Mouse (Mus musculus) kidney, embryonic 14.5 days (tissue): ENCODE data around the gene Krcc1. TPM values are rescaled to one million over a fixed set of nuclear protein-coding genes. Genes with fewer than 3 reads are reported as not detected.

Experiments used
- ATAC-seq: fragments of 200-750 bp; cut with Nextera tagmentation; 2 replicates; pipeline ENCODE4 v1.8.0; 2017; ENCODE audit warnings: moderate number of reproducible peaks, mild to moderate bottlenecking, moderate TSS enrichment, moderate library complexity; ENCODE audit not compliant: low FRiP score, low TSS enrichment
- H3K27ac ChIP-seq: fragments of 300-500 bp; sonication (generic); 2 replicates; pipeline ENCODE4 v1.5.1; 2014; ENCODE audit warnings: low read depth, mild to moderate bottlenecking, low read length, moderate library complexity, mixed read lengths
- H3K27me3 ChIP-seq: fragments of 300-500 bp; sonication (generic); 2 replicates; pipeline ENCODE4 v1.6.1; 2014; ENCODE audit warnings: mild to moderate bottlenecking, low read length; ENCODE audit not compliant: control insufficient read depth, insufficient read depth
- H3K36me3 ChIP-seq: fragments of 300-500 bp; sonication (generic); 2 replicates; pipeline ENCODE4 v1.6.1; 2014; ENCODE audit warnings: low read length, mixed read lengths; ENCODE audit not compliant: control insufficient read depth, insufficient read depth
- H3K4me1 ChIP-seq: fragments of 300-500 bp; sonication (generic); 2 replicates; pipeline ENCODE4 v1.6.1; 2014; ENCODE audit warnings: low read length, mixed read lengths; ENCODE audit not compliant: control insufficient read depth, insufficient read depth
- H3K4me2 ChIP-seq: fragments of 300-500 bp; sonication (generic); replicated peaks from 2 replicates; pipeline ENCODE4 v1.6.1; 2014; ENCODE audit warnings: low read depth, mild to moderate bottlenecking, low read length
- H3K4me3 ChIP-seq: fragments of 300-500 bp; sonication (generic); 2 replicates; pipeline ENCODE4 v1.5.1; 2014; ENCODE audit warnings: mild to moderate bottlenecking, low read length
- H3K9ac ChIP-seq: fragments of 300-500 bp; sonication (generic); 2 replicates; pipeline ENCODE4 v1.6.1; 2014; ENCODE audit warnings: low read depth, mild to moderate bottlenecking, low read length, moderate library complexity
- H3K9me3 ChIP-seq: fragments of 300-500 bp; sonication (generic); 2 replicates; pipeline ENCODE4 v1.6.1; 2016; ENCODE audit warnings: low read length; ENCODE audit not compliant: control insufficient read depth
- WGBS: fragments of 180-500 bp; shearing (Covaris S2); extraction: QIAGEN DNeasy Blood & Tissue Kit; methylation state at CpG from one replicate; pipeline ENCODE4 v1.1.7; 2014; 5-methylcytosine and 5-hydroxymethylcytosine counted together
- polyA plus RNA-seq: library from polyadenylated mRNA; unstranded; fragments of >200 nt; fragmentation: Nextera tagmentation; extraction: Ambion mirVana; gene quantifications from 2 replicates; pipeline ENCODE4 v1.2.1, GENCODE M21; 2014

Krcc1 gene
- polyA plus RNA-seq = 52.2 and 53.3 TPM in 2 replicates

DNA sequence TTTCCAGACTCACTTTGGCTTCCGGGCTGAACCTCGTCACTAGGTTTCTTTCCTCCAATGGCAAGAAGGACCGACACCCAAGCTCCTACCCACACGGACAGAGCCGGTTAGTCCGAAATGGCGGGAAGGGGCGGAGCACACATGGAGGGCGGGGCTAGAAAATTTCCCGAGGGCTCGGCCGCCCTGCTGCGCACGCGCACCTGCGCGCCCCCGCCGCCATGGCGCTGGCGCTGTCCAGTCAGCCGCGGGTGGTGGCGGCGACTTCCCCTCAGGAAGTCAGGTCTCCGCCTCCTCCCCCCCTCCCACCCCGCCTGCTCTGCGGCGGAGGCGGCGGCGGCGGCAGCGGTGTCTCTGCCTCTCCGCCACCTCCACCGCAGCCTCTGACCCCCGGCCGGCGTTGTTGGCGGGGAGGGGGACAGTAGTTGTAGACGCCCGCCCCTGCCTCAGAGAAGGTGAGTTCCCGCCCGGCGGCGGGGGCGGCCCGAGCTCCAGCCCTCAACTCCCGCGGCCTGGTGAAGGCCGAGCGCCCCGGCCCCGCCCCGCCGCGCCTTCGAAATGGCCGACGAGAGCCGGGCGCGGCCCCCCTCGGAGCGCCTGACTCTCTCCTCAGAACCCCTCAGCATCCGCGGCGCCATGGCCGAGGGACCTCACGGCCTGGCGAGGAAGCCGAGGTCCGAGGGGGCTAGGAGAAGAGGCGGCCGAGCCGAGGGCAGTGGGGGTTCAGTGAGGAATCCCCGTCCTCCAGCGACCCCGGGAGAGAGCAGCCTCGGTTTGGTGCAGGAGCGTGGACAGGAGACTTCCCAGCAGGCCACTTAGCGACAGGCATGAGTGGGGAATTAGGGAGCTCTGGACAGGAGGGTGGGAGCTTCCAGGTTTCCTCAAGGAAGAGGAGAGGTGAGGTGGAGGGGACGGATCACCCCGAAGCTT is at the start of gene Krcc1:
TSS of gene Krcc1 (plus strand) at position 289 of the 927 bp plus-strand sequence.
- WGBS = under 1% methylated on average over 77 of the region's 84 CpGs

DNA sequence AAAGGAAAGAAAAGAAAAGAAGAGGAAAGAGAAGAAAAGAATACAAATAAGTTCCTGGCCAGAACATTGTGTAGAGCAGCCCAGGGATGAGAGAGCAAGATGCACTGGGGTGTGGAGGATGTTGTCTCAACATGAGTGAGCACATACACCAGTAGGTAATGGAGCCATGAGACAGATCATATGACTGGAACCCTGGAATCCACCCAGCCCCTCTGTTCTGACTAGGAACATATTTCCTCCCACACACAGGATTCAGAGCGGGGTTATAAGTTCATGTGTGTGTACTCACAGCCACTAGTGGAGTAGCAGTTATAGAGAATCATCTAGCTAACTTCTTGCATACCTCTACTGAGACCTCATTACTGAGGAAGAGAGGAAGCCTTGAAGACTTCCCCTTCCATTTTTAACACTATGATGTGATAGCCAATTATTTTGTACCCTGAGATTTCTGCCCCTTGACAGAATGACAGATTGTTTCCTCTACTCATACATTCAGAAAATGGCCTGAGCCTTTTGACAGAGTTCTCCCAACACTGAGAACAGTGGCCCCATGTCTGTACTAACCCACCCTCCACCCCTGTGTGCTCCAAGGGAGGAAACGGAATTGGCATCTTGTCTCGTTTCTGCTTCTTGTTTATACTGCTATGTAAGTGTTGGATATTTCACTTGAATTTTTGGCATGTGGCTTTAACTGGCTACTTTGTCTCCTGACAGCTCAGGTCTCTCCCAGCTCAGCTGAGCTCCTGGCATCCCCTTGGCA is 47.1 kb upstream of the Krcc1 start:
- Histone ChIP-seq H3K27me3 (no peaks in the 10 kb centered on the region), H3K9ac (no peak overlapping the region), H3K36me3 (no peaks in the 10 kb centered on the region), H3K9me3 (no peaks in the 10 kb centered on the region), H3K4me1 (no peaks in the 10 kb centered on the region; the same call in 1 of the 2 replicates), H3K27ac (no peak overlapping the region), H3K4me2 (no peak overlapping the region), H3K4me3 (no peak overlapping the region)
- peak; percentile 62; the same call in 1 of the 2 replicates for ATAC-seq
- 57% methylated on average over 3 of the region's 3 CpGs for WGBS

More for the DNA sequence above, at the start of gene Krcc1:
- peak within 1 kb of the TSS; percentile 57 for H3K4me2 ChIP-seq
- no peaks in the 10 kb centered on the region for H3K9me3 ChIP-seq
- H3K27ac ChIP-seq = peak within 1 kb of the TSS; percentile 97
- H3K27me3 ChIP-seq = no peaks in the 10 kb centered on the region
- peaks cover 10% of the 10 kb centered on the region for H3K4me1 ChIP-seq
- H3K9ac ChIP-seq = peak within 1 kb of the TSS; percentile 97
- peak within 1 kb of the TSS; percentile 92 for H3K4me3 ChIP-seq
- H3K36me3 ChIP-seq = no peaks in the 10 kb centered on the region
- ATAC-seq = peak; percentile 95

DNA sequence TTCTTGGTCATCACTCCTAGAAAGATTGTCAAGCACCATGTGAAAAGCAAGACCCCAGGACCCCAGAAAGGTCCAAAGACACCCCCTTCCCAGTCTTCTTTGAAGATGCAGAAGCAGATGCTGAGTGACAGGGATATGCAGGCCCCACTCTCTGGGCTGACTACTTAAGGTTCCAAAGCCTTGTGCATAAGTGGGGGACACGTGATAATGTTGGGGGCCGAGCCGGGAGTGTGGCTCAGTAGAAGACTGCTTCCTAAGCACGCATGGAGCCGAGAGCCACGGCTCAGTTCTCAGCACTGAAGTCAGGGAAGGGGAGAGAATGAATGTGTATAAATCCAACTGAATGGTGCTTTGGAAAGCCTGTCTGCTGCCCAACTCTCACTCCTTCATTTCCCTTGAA is 44.9 kb upstream of the Krcc1 start:
- H3K36me3 ChIP-seq = no peaks in the 10 kb centered on the region
- no peak overlapping the region for H3K27ac ChIP-seq
- no peak for ATAC-seq
- no peak overlapping the region for H3K4me3 ChIP-seq
- H3K27me3 ChIP-seq = no peaks in the 10 kb centered on the region
- 54% methylated on average over 6 of the region's 6 CpGs for WGBS
- no peak overlapping the region for H3K4me2 ChIP-seq
- no peaks in the 10 kb centered on the region for H3K9me3 ChIP-seq
- no peak overlapping the region for H3K9ac ChIP-seq
- H3K4me1 ChIP-seq = no peaks in the 10 kb centered on the region; the same call in 1 of the 2 replicates

DNA sequence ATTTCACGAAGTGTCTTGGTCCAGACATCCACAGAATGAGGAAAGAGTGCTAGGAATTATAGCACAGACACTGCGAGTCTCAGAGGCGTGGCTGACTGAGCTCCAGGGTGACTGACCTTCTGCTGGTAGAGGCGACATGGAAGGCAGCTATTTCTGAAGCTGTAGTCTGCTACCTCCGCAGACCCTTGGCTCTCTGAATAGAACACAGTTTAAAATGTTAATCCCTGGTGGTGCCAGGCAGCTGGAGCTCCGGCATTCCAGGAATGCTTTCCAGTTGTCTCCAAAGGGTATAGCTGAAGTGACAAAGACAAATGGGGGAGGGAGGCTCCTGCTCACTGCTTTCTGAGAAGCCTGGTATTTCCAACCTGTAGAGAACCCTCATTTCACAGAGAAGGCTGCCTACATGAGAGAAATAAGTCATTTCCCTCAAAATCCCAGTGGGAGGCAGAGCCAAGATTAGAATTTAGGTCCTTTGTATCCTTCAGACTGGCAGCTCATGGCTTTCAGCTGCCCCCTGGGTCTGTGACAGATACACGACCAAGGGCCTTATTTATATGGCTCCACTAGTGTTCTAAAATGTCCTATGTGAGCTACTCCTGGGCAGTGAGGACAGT is 44.2 kb upstream of the Krcc1 start:
- Histone ChIP-seq H3K27ac (no peak overlapping the region), H3K4me3 (no peak overlapping the region), H3K4me2 (no peak overlapping the region), H3K9ac (no peak overlapping the region), H3K36me3 (no peaks in the 10 kb centered on the region), H3K9me3 (no peaks in the 10 kb centered on the region), H3K4me1 (no peaks in the 10 kb centered on the region; the same call in 1 of the 2 replicates), H3K27me3 (no peaks in the 10 kb centered on the region)
- no peak; the same call in 1 of the 2 replicates for ATAC-seq
- 14% methylated on average over 7 of the region's 7 CpGs for WGBS

DNA sequence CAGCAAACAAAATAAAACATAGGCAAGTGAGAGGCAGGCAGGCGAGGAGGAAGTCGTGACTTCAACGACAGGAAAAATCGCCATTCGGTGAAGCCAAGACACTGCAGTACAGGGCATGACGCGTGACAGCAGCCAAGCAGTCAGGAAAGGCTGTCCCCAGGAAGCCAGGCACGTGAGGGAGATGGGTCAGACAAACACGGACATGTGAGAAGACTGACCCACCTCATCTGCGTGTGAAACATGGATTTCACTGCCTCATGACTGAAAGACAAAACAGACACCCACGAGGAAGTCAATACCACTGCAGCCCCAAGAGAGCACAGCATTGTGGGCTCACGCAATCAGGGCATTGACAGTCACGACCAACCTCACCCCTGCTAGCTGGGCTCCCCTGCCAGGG is 36.4 kb upstream of the Krcc1 start:
- no peak overlapping the region for H3K4me2 ChIP-seq
- no peak overlapping the region for H3K4me3 ChIP-seq
- ATAC-seq = no peak
- WGBS = 72% methylated on average over 13 of the region's 13 CpGs
- 0 out of 2 replicates have a peak, but pooled peaks cover 6% of the 10 kb centered on the region for H3K4me1 ChIP-seq
- no peak overlapping the region for H3K27ac ChIP-seq
- H3K9me3 ChIP-seq = no peaks in the 10 kb centered on the region
- H3K36me3 ChIP-seq = no peaks in the 10 kb centered on the region
- H3K27me3 ChIP-seq = no peaks in the 10 kb centered on the region
- H3K9ac ChIP-seq = no peak overlapping the region

DNA sequence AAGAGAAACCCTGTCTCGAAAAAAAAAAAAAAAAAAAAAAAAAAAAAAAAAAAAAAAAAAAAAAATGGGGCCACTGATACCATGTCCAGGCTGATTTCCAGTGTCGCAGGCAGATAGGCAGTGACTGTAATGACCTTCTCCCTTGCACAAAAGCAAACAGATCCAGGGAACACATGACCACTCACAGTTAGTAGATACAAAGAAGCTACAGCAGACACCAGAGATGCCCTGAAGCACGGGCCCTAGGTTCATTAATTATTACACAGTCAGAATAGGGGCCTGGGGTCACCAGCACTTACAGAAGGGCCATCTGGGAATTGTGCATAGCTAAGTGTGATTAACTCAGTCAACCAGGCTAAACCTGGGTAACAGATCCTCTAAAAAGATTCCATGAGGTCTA is 35.5 kb upstream of the Krcc1 start:
- Histone ChIP-seq H3K9ac (no peak overlapping the region), H3K4me1 (0 out of 2 replicates have a peak, but pooled peaks cover 6% of the 10 kb centered on the region), H3K27me3 (no peaks in the 10 kb centered on the region), H3K36me3 (no peaks in the 10 kb centered on the region), H3K27ac (no peak overlapping the region), H3K4me3 (no peak overlapping the region), H3K9me3 (no peaks in the 10 kb centered on the region), H3K4me2 (no peak overlapping the region)
- 61% methylated on average over 3 of the region's 3 CpGs for WGBS
- ATAC-seq = no peak

DNA sequence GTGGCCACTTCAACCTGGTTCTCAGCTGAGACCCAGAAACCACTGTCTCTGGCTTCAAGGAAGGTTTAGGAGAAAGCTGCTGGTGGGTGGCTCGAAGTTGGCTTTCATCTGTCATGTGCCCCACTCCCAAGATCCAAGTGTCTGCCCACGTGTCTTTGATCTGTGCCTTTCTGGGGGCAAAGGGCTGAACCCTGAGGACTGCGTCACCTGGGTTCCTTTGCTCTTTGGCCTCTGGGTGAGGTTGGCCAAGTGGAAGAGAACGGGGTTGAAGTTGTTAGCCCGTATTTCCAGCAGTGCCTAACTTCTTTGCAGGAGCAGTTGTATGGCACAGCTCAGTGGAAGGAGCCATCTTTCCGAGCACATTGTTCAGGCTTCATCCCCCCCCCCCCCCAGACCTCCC is 35.0 kb upstream of the Krcc1 start:
- H3K4me3 ChIP-seq = no peak overlapping the region
- H3K4me2 ChIP-seq = no peak overlapping the region
- 0 out of 2 replicates have a peak, but pooled peaks cover 6% of the 10 kb centered on the region for H3K4me1 ChIP-seq
- H3K27me3 ChIP-seq = no peaks in the 10 kb centered on the region
- H3K9ac ChIP-seq = no peak overlapping the region
- H3K36me3 ChIP-seq = no peaks in the 10 kb centered on the region
- no peak overlapping the region for H3K27ac ChIP-seq
- no peaks in the 10 kb centered on the region for H3K9me3 ChIP-seq
- 77% methylated on average over 6 of the region's 6 CpGs for WGBS
- ATAC-seq = no peak

DNA sequence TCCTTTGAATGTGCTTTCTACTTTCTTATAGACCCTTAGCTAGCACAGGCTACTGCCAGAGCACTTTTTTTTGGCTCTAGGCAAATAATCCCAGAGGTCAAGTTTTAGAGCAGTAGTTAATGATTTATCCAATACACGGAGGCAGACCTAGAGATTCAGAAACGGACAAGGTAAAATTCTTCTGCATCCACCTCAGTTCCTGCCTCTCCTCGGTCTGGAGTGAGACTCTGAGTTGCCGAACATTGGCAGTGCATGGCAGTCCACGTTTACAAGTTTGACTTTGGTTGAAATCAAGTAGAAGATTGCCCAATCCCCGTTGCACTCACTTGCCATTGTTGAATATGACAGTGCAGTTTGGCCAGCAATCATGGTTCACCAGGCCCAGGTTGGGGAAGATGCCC is 34.4 kb upstream of the Krcc1 start:
- H3K36me3 ChIP-seq = no peaks in the 10 kb centered on the region
- 0 out of 2 replicates have a peak, but pooled peaks cover 6% of the 10 kb centered on the region for H3K4me1 ChIP-seq
- WGBS = 71% methylated on average over 6 of the region's 6 CpGs
- H3K9ac ChIP-seq = no peak overlapping the region
- H3K27me3 ChIP-seq = no peaks in the 10 kb centered on the region
- H3K9me3 ChIP-seq = no peaks in the 10 kb centered on the region
- H3K4me2 ChIP-seq = no peak overlapping the region
- no peak overlapping the region for H3K27ac ChIP-seq
- ATAC-seq = no peak
- no peak overlapping the region for H3K4me3 ChIP-seq
